Mouse (Mus musculus) hindbrain, embryonic 12.5 days (tissue): Measurements from ENCODE around the gene Pdss2. TPM values are rescaled to one million over a fixed set of nuclear protein-coding genes. Genes with fewer than 3 reads are reported as not detected.

Source experiments
- ATAC-seq: fragments of 200-750 bp; cut with Nextera tagmentation; 2 replicates; pipeline ENCODE4 v1.8.0; 2017; ENCODE audit warnings: moderate TSS enrichment; ENCODE audit not compliant: low FRiP score
- H3K27ac ChIP-seq: fragments of 300-500 bp; sonication (generic); 2 replicates; pipeline ENCODE4 v1.5.1; 2016; ENCODE audit warnings: mild to moderate bottlenecking
- H3K27me3 ChIP-seq: fragments of 300-500 bp; sonication (generic); 2 replicates; pipeline ENCODE4 v1.6.1; 2016; ENCODE audit warnings: mild to moderate bottlenecking
- H3K36me3 ChIP-seq: fragments of 300-500 bp; sonication (generic); 2 replicates; pipeline ENCODE4 v1.6.1; 2016; ENCODE audit warnings: mild to moderate bottlenecking
- H3K4me1 ChIP-seq: fragments of 300-500 bp; sonication (generic); 2 replicates; pipeline ENCODE4 v1.6.1; 2016
- H3K4me2 ChIP-seq: fragments of 300-500 bp; sonication (generic); replicated peaks from 2 replicates; pipeline ENCODE4 v1.6.1; 2016; ENCODE audit warnings: mild to moderate bottlenecking
- H3K4me3 ChIP-seq: fragments of 300-500 bp; sonication (generic); 2 replicates; pipeline ENCODE4 v1.5.1; 2016; ENCODE audit warnings: mild to moderate bottlenecking
- H3K9ac ChIP-seq: fragments of 300-500 bp; sonication (generic); 2 replicates; pipeline ENCODE4 v1.6.1; 2016; ENCODE audit warnings: mild to moderate bottlenecking, moderate library complexity
- H3K9me3 ChIP-seq: fragments of 300-500 bp; sonication (generic); replicated peaks from 2 replicates; pipeline ENCODE4 v1.6.1; 2016; ENCODE audit warnings: mild to moderate bottlenecking
- WGBS: fragments of 180-500 bp; shearing (Covaris S2); methylation state at CpG from one replicate; pipeline ENCODE4 v1.1.7; 2016; 5-methylcytosine and 5-hydroxymethylcytosine counted together
- polyA plus RNA-seq: library from polyadenylated mRNA; unstranded; fragments of >200 nt; fragmentation: Nextera tagmentation; extraction: Ambion mirVana; gene quantifications from 2 replicates; pipeline ENCODE4 v1.2.1, GENCODE M21; 2016

Gene Pdss2
- polyA plus RNA-seq, 1 experiment from 2014 or later = 14.9 TPM

GRCm38 (mm10) chr10:43290638-43291230 lies 69.4 kb downstream of the Pdss2 start:
- WGBS = 82% methylated on average over 2 of the region's 2 CpGs

DNA sequence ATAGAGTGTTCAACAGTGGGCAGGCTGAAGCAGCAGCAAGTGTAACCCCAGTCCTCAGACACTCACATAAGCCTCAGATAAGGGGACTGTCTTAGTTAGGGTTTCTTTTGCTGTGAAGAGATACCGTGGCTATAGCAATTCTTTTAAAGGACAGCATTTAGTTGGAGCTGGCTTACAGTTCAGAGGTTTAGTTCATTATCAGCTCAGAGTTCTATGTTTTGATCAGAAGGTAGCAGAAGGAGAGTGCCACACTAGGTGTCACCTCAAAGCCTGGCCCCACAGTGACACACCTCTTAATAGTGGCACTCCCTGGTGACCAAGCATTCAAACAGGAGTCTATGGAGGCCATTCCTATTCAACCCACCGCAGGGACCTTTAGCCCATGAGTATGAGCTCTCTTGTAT lies 70.0 kb downstream of the Pdss2 start:
- Histone ChIP-seq H3K9ac (no peak overlapping the region), H3K36me3 (no peaks in the 10 kb centered on the region), H3K27ac (no peak overlapping the region), H3K9me3 (no peaks in the 10 kb centered on the region), H3K4me3 (no peak overlapping the region), H3K4me1 (peaks cover 9% of the 10 kb centered on the region), H3K27me3 (no peaks in the 10 kb centered on the region), H3K4me2 (no peak overlapping the region)
- no peak for ATAC-seq
- WGBS = 89% methylated on average over 2 of the region's 2 CpGs

More at GRCm38 (mm10) chr10:43290638-43291230, 69.4 kb downstream of the Pdss2 start:
- Histone ChIP-seq H3K27ac (no peak overlapping the region), H3K9me3 (no peaks in the 10 kb centered on the region), H3K4me3 (no peak overlapping the region), H3K27me3 (no peaks in the 10 kb centered on the region), H3K4me1 (peaks cover 9% of the 10 kb centered on the region), H3K9ac (no peak overlapping the region), H3K4me2 (no peak overlapping the region), H3K36me3 (no peaks in the 10 kb centered on the region)
- ATAC-seq = no peak

GRCm38 (mm10) chr10:43292454-43292853 lies 71.2 kb downstream of the Pdss2 start:
- Histone ChIP-seq H3K4me3 (no peak overlapping the region), H3K27ac (no peak overlapping the region), H3K4me1 (peaks cover 9% of the 10 kb centered on the region), H3K9me3 (no peaks in the 10 kb centered on the region), H3K27me3 (no peaks in the 10 kb centered on the region), H3K36me3 (no peaks in the 10 kb centered on the region), H3K4me2 (no peak overlapping the region), H3K9ac (no peak overlapping the region)
- 81% methylated on average over 4 of the region's 4 CpGs for WGBS
- ATAC-seq = no peak

DNA sequence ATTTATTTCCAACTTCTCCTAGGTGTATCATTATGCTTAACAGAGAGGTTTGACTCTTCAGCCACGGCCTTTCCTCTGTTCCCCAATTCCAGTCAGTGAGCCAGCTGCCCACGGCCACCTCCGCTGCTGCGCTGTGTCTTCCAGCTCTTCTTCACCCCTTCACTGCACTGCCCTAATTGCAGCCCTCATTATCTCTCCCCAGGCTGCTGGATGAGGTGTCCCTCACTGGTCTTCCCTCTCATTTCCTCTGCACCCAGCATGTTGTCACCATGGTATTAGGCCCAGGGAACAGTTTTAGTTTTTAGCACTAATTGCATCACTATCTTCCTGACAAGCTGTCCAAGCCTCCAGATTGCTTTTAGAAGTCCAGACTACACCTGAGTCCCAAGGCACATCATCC lies 73.0 kb downstream of the Pdss2 start:
- no peaks in the 10 kb centered on the region for H3K9me3 ChIP-seq
- peaks cover 9% of the 10 kb centered on the region for H3K4me1 ChIP-seq
- peak; percentile 67 for ATAC-seq
- no peak overlapping the region for H3K4me2 ChIP-seq
- H3K27me3 ChIP-seq = no peaks in the 10 kb centered on the region
- H3K27ac ChIP-seq = no peak overlapping the region
- H3K9ac ChIP-seq = no peak overlapping the region
- no peak overlapping the region for H3K4me3 ChIP-seq
- WGBS = 57% methylated on average over 4 of the region's 4 CpGs
- no peaks in the 10 kb centered on the region for H3K36me3 ChIP-seq

- 63% methylated on average over 5 of the region's 5 CpGs for WGBS
- Histone ChIP-seq H3K9me3 (0 out of 2 replicates have a peak, but pooled peaks cover 3% of the 10 kb centered on the region), H3K27ac (peak overlapping the region; percentile 30; the same call in 1 of the 2 replicates), H3K4me1 (peaks cover 10% of the 10 kb centered on the region; the same call in 1 of the 2 replicates), H3K4me3 (no peak overlapping the region), H3K9ac (no peak overlapping the region), H3K27me3 (no peaks in the 10 kb centered on the region), H3K4me2 (no peak overlapping the region), H3K36me3 (no peaks in the 10 kb centered on the region)
- peak; percentile 79 for ATAC-seq
Measured at GRCm38 (mm10) chr10:43308105-43308810, 87.0 kb downstream of the Pdss2 start.

GRCm38 (mm10) chr10:43310781-43311392 lies 89.6 kb downstream of the Pdss2 start:
- Histone ChIP-seq H3K4me2 (no peak overlapping the region), H3K9ac (no peak overlapping the region), H3K36me3 (no peaks in the 10 kb centered on the region), H3K9me3 (0 out of 2 replicates have a peak, but pooled peaks cover 1% of the 10 kb centered on the region), H3K4me3 (no peak overlapping the region), H3K4me1 (peaks cover 10% of the 10 kb centered on the region; the same call in 1 of the 2 replicates), H3K27me3 (no peaks in the 10 kb centered on the region), H3K27ac (no peak overlapping the region)
- no peak for ATAC-seq
- WGBS = 56% methylated on average over 10 of the region's 10 CpGs

DNA sequence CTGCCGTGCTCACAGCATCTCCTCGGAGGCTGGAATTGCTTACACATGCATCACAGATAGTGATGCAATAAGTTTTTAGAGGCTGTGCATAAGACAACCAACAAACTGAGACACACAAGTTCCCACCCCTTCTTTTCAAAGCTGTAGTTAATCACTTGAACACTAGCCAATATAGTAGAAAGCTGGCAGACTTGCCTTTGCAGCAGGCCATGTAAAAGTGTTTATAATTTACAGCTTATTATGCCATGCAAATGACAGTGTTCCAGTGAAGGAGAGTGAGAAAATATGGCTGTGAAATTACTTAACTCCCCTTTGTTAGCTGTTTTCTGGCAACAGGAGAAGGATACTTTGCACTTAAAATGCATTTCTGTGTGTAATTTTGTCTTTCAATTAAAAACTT lies 90.9 kb downstream of the Pdss2 start:
- WGBS = 77% methylated on average over 2 of the region's 2 CpGs
- H3K9me3 ChIP-seq = no peaks in the 10 kb centered on the region
- no peak for ATAC-seq

DNA sequence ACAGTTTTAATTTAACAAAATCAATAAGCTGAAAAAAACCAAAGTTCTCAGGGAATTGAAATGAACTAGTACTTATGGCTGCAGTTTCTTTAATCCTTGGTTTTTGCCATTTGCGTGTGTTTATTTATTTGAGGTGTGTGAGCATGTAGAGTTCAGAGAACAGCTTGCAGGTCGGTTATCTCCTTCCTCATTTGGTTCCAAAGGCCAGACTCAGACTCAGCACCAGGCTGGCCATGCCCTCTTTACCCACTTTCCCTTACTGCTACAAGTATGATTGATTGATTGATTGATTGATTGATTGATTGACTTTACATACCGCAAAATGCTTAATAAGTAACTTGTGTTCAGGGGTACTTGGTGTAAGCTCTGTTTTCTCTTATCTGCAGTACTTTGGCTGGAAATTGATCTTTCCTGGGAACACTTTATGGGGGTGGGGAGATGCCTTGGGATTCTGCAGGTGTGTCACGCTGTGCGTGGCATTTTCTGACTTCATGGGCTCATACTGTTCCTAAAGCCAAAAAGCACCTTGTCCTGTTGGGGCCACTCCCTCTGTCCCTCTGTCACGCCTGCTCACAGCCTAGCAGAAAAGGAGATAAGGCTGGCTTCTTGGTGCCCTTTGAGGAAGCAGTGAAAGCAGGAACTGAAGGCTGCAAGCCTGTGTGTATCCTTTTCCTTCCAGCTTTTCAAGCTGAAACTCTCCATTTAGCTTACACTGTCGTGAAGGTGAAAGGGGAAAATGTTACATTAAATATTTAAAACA lies 91.6 kb downstream of the Pdss2 start:
- WGBS = 73% methylated on average over 7 of the region's 7 CpGs
- Histone ChIP-seq H3K4me3 (no peak overlapping the region), H3K9ac (no peak overlapping the region), H3K27me3 (no peaks in the 10 kb centered on the region), H3K27ac (no peak overlapping the region), H3K4me1 (peaks cover 12% of the 10 kb centered on the region; the same call in 1 of the 2 replicates), H3K9me3 (no peaks in the 10 kb centered on the region), H3K36me3 (no peaks in the 10 kb centered on the region), H3K4me2 (no peak overlapping the region)
- ATAC-seq = no peak

More for the DNA sequence above, 90.9 kb downstream of the Pdss2 start:
- Histone ChIP-seq H3K4me1 (peaks cover 10% of the 10 kb centered on the region; the same call in 1 of the 2 replicates), H3K4me3 (no peak overlapping the region), H3K27me3 (no peaks in the 10 kb centered on the region), H3K36me3 (no peaks in the 10 kb centered on the region), H3K9ac (no peak overlapping the region), H3K4me2 (no peak overlapping the region), H3K27ac (no peak overlapping the region)

GRCm38 (mm10) chr10:43315228-43315627 lies 93.9 kb downstream of the Pdss2 start:
- ATAC-seq = no peak
- Histone ChIP-seq H3K9me3 (no peaks in the 10 kb centered on the region), H3K36me3 (no peaks in the 10 kb centered on the region), H3K27ac (no peak overlapping the region), H3K27me3 (no peaks in the 10 kb centered on the region), H3K4me1 (peaks cover 12% of the 10 kb centered on the region; the same call in 1 of the 2 replicates), H3K4me2 (no peak overlapping the region), H3K4me3 (no peak overlapping the region), H3K9ac (no peak overlapping the region)

DNA sequence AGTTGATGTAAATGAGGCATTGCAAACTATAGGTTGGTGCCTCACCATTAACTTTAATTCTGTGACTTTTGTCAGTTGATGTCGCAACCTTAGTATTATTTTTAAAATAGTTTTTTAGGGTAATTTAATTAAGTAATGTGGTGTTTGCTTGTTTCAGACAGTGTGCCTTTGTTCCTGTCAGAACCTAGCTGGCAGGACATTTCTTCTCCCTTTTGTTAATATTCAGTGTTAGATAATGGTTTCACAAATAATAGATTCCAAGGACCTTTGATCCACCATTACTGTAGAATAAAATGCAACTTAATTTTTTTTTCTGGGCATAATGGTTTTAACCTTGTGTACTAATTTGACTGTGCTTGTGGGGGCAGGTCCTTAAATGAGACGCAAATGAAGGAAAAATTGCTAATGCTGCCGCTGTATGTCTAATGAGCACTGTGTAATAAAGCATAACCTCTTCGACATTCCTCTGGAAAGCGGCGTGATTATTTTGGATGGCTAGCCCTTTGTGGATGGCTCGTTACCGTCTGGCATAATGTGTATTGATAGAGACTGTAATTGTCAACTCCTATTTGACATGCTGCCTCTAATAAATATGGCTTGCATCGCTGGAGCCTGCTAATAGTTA lies 96.2 kb downstream of the Pdss2 start:
- Histone ChIP-seq H3K36me3 (no peaks in the 10 kb centered on the region), H3K4me1 (peaks cover 10% of the 10 kb centered on the region), H3K4me2 (no peak overlapping the region), H3K27ac (peak overlapping the region; percentile 37), H3K9ac (no peak overlapping the region), H3K27me3 (no peaks in the 10 kb centered on the region), H3K4me3 (no peak overlapping the region), H3K9me3 (no peaks in the 10 kb centered on the region)
- ATAC-seq = peak; percentile 72
- WGBS = 48% methylated on average over 9 of the region's 9 CpGs

GRCm38 (mm10) chr10:43321019-43321418 lies 99.7 kb downstream of the Pdss2 start:
- H3K9me3 ChIP-seq = no peaks in the 10 kb centered on the region
- H3K4me3 ChIP-seq = no peak overlapping the region
- no peak overlapping the region for H3K27ac ChIP-seq
- H3K27me3 ChIP-seq = no peaks in the 10 kb centered on the region
- no peak overlapping the region for H3K9ac ChIP-seq
- no peak overlapping the region for H3K4me2 ChIP-seq
- no peak for ATAC-seq
- peaks cover 17% of the 10 kb centered on the region for H3K4me1 ChIP-seq
- WGBS = 85% methylated on average over 5 of the region's 5 CpGs
- H3K36me3 ChIP-seq = no peaks in the 10 kb centered on the region
